Comparison of ENCODE assay signal across 27 mouse cellular contexts in genomic region chr2:35451484-35452050, GRCm38 (mm10). TPM values are rescaled to one million over a fixed set of nuclear protein-coding genes. Genes with fewer than 3 reads are reported as not detected.
A peak's percentile ranks its signal among the peaks of the same experiment; 100 is the strongest.
DNase-seq lines count a peak whose midpoint lies in the region; ATAC-seq lines count a peak whose summit lies in the region.
"Had no signal": no experiment of that assay in that cellular context is flagged by ENCODE, and none has a peak within 500 bp of the region (broad histone marks: within the 10 kb centered on the region; RNA-seq: fewer than 3 reads in every experiment).

No protein-coding gene starts in this region.

- no peak overlapping the region for H3K4me2 ChIP-seq in heart, embryonic 16.5 days (ENCODE audit: low read depth, low read length)
- H3K4me2 ChIP-seq in liver, embryonic 13.5 days, result peak overlapping the region; percentile 36
- H3K4me2 ChIP-seq: hindbrain, embryonic 14.5 days; limb, embryonic 12.5 days; lung, embryonic 14.5 days; midbrain, embryonic 12.5 days; neural tube, embryonic 13.5 days had no signal

- DNase-seq in heart, adult 9 months (ENCODE audit: low spot score in 2 of 2), result no peak
- DNase-seq in liver, embryonic 13.5 days, result no peak
- no peak for DNase-seq in kidney, adult 11 months
- DNase-seq: adrenal gland, adult 2 months; B cell, adult 2 months; cerebellum, adult 11 months; cerebellum, postnatal 14 days; gastrocnemius, adult 2 months; kidney, postnatal 4 days; layer of hippocampus, adult 9-11 months; lung, embryonic 14.5 days; lung, postnatal 36 days; thymus, postnatal 36 days had no signal

- WGBS in heart, embryonic 16.5 days, result 87% methylated on average over 5 of the region's 5 CpGs
- 55% methylated on average over 5 of the region's 5 CpGs for WGBS in liver, embryonic 13.5 days (ENCODE audit: insufficient replicate concordance)

- no peaks in the 10 kb centered on the region for H3K27me3 ChIP-seq in heart, embryonic 16.5 days (ENCODE audit: control insufficient read depth, insufficient read depth, low read length)
- H3K27me3 ChIP-seq in liver, embryonic 13.5 days, result no peaks in the 10 kb centered on the region
- H3K27me3 ChIP-seq: limb, embryonic 12.5 days; midbrain, embryonic 12.5 days; neural tube, embryonic 13.5 days had no signal

- peak overlapping the region; percentile 4; the same call in 1 of the 2 replicates for H3K27ac ChIP-seq in heart, embryonic 16.5 days (ENCODE audit: low read length)
- H3K27ac ChIP-seq in brown adipose tissue, adult 24 weeks (replicated peaks; ENCODE audit: low read depth, low read length), result peak overlapping the region; percentile 89
- peak overlapping the region; percentile 68 for H3K27ac ChIP-seq in liver, embryonic 13.5 days
- H3K27ac ChIP-seq: forebrain, embryonic 10.5 days; gastrocnemius, adult 2 months; hindbrain, embryonic 14.5 days; limb, embryonic 12.5 days; midbrain, embryonic 12.5 days; neural tube, embryonic 13.5 days had no signal

- peaks cover 35% of the 10 kb centered on the region for H3K4me1 ChIP-seq in heart, embryonic 16.5 days (ENCODE audit: control insufficient read depth, insufficient read depth, low read length)
- peaks cover 48% of the 10 kb centered on the region for H3K4me1 ChIP-seq in brown adipose tissue, adult 24 weeks (ENCODE audit: control insufficient read depth, insufficient read depth, insufficient read length, low read length)
- peaks cover 81% of the 10 kb centered on the region for H3K4me1 ChIP-seq in liver, embryonic 13.5 days (replicated peaks)

- no peaks in the 10 kb centered on the region for H3K9me3 ChIP-seq in heart, embryonic 16.5 days (replicated peaks; ENCODE audit: control insufficient read depth, low read length)
- H3K9me3 ChIP-seq in liver, embryonic 13.5 days (replicated peaks), result no peaks in the 10 kb centered on the region
- H3K9me3 ChIP-seq: forebrain, embryonic 10.5 days; limb, embryonic 12.5 days; midbrain, embryonic 12.5 days; neural tube, embryonic 13.5 days had no signal

- ATAC-seq in heart, embryonic 16.5 days (replicated peaks; ENCODE audit: extremely low read depth, insufficient read depth, low FRiP score), result no peak
- no peak for ATAC-seq in liver, embryonic 13.5 days (ENCODE audit: low read depth)
- peak; percentile 12; the same call in 1 of the 2 replicates for ATAC-seq in megakaryocyte progenitor cell, adult 5-6 weeks (replicated peaks; ENCODE audit: poor library complexity)
- ATAC-seq in cerebellum, adult (ENCODE audit: insufficient number of reproducible peaks, low FRiP score, low TSS enrichment), result no peak

- no peaks in the 10 kb centered on the region for H3K36me3 ChIP-seq in heart, embryonic 16.5 days (ENCODE audit: control insufficient read depth, insufficient read depth)
- H3K36me3 ChIP-seq in liver, embryonic 13.5 days, result 0 out of 2 replicates have a peak, but pooled peaks cover 5% of the 10 kb centered on the region
- H3K36me3 ChIP-seq: forebrain, embryonic 10.5 days; limb, embryonic 12.5 days; midbrain, embryonic 12.5 days; neural tube, embryonic 13.5 days had no signal

- H3K9ac ChIP-seq in heart, embryonic 16.5 days (ENCODE audit: low read length), result no peak overlapping the region
- 0 out of 2 replicates have a peak overlapping the region, but pooled peaks have one; percentile 23 for H3K9ac ChIP-seq in liver, embryonic 13.5 days
- H3K9ac ChIP-seq: hindbrain, embryonic 14.5 days; limb, embryonic 12.5 days; lung, embryonic 14.5 days; midbrain, embryonic 12.5 days; neural tube, embryonic 13.5 days had no signal

- H3K4me3 ChIP-seq in heart, embryonic 16.5 days (ENCODE audit: low read length), result no peak overlapping the region
- H3K4me3 ChIP-seq in brown adipose tissue, adult 24 weeks (ENCODE audit: insufficient read depth, low read depth, low read length), result no peak overlapping the region
- no peak overlapping the region for H3K4me3 ChIP-seq in liver, embryonic 13.5 days (replicated peaks)
- H3K4me3 ChIP-seq: forebrain, embryonic 10.5 days; gastrocnemius, adult 2 months; limb, embryonic 12.5 days; midbrain, embryonic 12.5 days; neural tube, embryonic 13.5 days had no signal

RNA-seq across cellular contexts. Expression of gene Ggta1, which starts 11.5 kb away (rescaled TPM):
- polyA plus RNA-seq in heart, embryonic 16.5 days (2015; fragmentation: Nextera tagmentation; extraction: Ambion mirVana), result 28.6 and 30.9 TPM in 2 replicates
- 8.8 and 14.5 TPM in 2 replicates for polyA plus RNA-seq in brown adipose tissue, adult 24 weeks (2012; ENCODE audit: insufficient read depth, insufficient read length, missing spikeins)
- 7.8 and 9.4 TPM in 2 replicates for polyA plus RNA-seq in liver, embryonic 13.5 days (2015; fragmentation: Nextera tagmentation; extraction: Ambion mirVana)
- 50.8 and 54.4 TPM in 2 replicates for total RNA-seq in megakaryocyte progenitor cell, adult 5-6 weeks (2015)
- 72.0 and 77.3 TPM in 2 replicates for total RNA-seq in megakaryocyte progenitor cell, adult 5-6 weeks (2017)

RNA-seq across cellular contexts. Expression of gene 4930402F06Rik, which starts 54.6 kb away (rescaled TPM):
- polyA plus RNA-seq in heart, embryonic 16.5 days (2015; fragmentation: Nextera tagmentation; extraction: Ambion mirVana), result not detected in 2 replicates
- polyA plus RNA-seq in brown adipose tissue, adult 24 weeks (2012; ENCODE audit: insufficient read depth, insufficient read length, missing spikeins), result not detected in 2 replicates
- polyA plus RNA-seq in liver, embryonic 13.5 days (2015; fragmentation: Nextera tagmentation; extraction: Ambion mirVana), result not detected in 2 replicates
- not detected in 2 replicates for total RNA-seq in megakaryocyte progenitor cell, adult 5-6 weeks (2015)
- total RNA-seq in megakaryocyte progenitor cell, adult 5-6 weeks (2017), result not detected in 2 replicates
- total RNA-seq: adrenal gland, adult 2 months; gastrocnemius, adult 2 months; heart, adult 8-10 months; heart, postnatal 25 days had no signal
- polyA plus RNA-seq: adrenal gland, adult 2 months; forebrain, embryonic 10.5 days; hindbrain, embryonic 14.5 days; intestine, embryonic 14.5 days; kidney, embryonic 14.5 days; limb, embryonic 12.5 days; lung, embryonic 14.5 days; midbrain, embryonic 12.5 days; neural tube, embryonic 13.5 days; small intestine, adult 2 months had no signal

Comparison
In these comparisons a context has a peak if more than half of its experiments do, and no peak if none do; other contexts are left out.
1. H3K27ac ChIP-seq: peak in every context shown above with its lines; median percentile 89 in brown adipose tissue, adult 24 weeks; 68 in liver, embryonic 13.5 days; 4 in heart, embryonic 16.5 days.